Mouse (Mus musculus): Measurements from ENCODE around the gene Ripply3.
"Not testable (repeated sequence)": the region's sequence is repeated elsewhere in the genome, so short reads cannot be mapped to it uniquely, and the experiment has no call there.

Ripply3 gene

GRCm38 (mm10) chr16:94314626-94315025 is 13.6 kb upstream of the Ripply3 start:
- no peak for DNase-seq (ENCODE audit: low read depth)

DNA sequence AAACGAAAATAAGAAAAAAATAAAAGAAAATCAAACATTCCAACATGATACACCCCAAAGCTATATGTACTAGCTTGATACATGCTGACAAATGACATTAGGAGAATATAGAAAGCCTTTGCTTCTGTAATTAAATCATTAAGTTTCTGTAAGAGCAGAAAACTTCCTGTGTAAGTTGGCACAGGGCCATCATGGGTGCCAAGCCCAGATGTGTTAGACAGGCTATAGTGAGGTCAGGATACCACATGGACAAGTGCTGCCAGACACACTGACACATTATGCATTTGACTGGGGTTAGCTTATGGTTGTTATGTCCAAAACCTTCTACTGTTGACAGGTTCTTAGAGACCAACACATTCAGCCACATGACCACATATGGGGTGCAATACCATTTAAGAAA is 13.0 kb upstream of the Ripply3 start:
- peak; percentile 53 for DNase-seq (ENCODE audit: low read depth)

GRCm38 (mm10) chr16:94317752-94318151 is 10.5 kb upstream of the Ripply3 start:
- no peak for DNase-seq (ENCODE audit: low read depth)

GRCm38 (mm10) chr16:94320223-94320622 is 8.0 kb upstream of the Ripply3 start:
- DNase-seq (ENCODE audit: low read depth), result no peak

GRCm38 (mm10) chr16:94323681-94324080 is 4.5 kb upstream of the Ripply3 start:
- DNase-seq (ENCODE audit: low read depth), result no peak

- no peak for DNase-seq (ENCODE audit: low read depth)
Measured at GRCm38 (mm10) chr16:94326008-94326407, 2.2 kb upstream of the Ripply3 start.

- DNase-seq (ENCODE audit: low read depth), result no peak
Measured at GRCm38 (mm10) chr16:94328881-94329867, 954 bp downstream of the Ripply3 start.

- no peak for DNase-seq (ENCODE audit: low read depth)
Measured at GRCm38 (mm10) chr16:94330429-94330828, 2.2 kb downstream of the Ripply3 start.

GRCm38 (mm10) chr16:94331233-94331885 is 3.1 kb downstream of the Ripply3 start:
- DNase-seq (ENCODE audit: low read depth), result no peak

- DNase-seq (ENCODE audit: low read depth), result peak; percentile 77
Measured at GRCm38 (mm10) chr16:94331886-94332252, 3.6 kb downstream of the Ripply3 start.

DNA sequence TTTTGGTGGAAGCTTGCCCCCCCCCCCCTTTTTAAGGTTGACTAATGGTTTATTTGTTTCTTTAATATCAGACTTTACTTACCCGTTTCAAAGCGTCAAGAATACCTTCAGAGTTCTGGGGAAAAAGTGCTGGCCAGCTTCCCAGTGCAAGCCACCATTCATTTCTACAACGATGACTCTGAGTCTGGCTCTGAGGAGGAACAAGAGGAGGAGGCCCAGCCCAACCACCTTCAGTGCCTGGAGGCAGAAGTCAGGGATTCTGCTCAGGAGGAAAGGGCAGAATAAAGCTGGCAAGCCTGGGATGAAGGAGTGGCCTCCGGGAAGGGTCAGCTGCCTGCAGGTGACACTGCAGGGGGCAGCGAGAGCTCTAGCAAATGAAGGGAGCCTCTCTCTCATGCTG is 7.4 kb downstream of the Ripply3 start:
- DNase-seq (ENCODE audit: low read depth), result no peak

DNA sequence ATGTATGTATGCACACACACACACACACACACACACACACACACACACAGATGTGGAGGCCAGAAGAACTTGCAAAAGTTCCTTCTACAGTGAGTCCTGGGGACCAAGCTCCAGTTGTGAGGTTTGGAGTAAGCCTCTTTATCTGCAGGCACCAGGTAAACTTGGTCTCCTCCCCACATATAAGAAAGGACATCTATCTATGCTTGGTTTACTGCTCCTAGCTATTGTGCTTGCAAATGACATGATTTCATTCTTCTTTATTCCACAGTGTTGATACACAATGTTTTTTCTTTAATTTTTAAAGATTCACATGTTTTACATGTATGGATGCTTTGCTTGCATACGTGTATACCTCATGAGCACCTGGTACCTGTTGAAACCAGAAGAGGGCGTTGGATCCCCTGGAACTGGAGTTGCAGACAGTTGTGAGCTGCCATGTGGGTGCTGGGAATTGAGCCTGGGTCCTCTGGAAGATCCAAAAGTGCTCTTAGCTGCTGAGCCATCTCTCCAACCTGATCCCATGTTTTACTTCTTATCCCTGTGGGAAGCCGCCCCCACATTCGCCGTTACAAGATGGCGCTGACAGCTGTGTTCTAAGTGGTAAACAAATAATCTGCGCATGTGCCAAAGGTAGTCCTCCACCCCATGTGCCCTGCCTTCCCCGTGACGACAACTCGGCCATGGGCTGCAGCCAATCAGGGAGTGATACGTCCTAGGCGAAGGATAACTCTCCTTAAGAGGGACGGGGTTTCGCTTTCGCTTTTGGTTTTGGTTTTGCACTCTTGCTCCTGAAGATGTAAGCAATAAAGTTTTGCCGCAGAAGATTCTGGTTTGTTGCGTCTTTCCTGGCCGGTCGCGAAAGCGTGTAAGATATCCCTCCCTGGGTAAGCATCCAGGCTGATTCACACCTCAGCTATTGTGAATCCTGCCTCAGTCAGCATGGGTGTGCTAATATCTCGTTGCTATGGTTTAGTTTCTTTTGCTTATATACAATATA is 11.2 kb downstream of the Ripply3 start:
- not testable (repeated sequence) for DNase-seq (ENCODE audit: low read depth)

GRCm38 (mm10) chr16:94345733-94346132 is 17.5 kb downstream of the Ripply3 start:
- DNase-seq (ENCODE audit: low read depth), result no peak

DNA sequence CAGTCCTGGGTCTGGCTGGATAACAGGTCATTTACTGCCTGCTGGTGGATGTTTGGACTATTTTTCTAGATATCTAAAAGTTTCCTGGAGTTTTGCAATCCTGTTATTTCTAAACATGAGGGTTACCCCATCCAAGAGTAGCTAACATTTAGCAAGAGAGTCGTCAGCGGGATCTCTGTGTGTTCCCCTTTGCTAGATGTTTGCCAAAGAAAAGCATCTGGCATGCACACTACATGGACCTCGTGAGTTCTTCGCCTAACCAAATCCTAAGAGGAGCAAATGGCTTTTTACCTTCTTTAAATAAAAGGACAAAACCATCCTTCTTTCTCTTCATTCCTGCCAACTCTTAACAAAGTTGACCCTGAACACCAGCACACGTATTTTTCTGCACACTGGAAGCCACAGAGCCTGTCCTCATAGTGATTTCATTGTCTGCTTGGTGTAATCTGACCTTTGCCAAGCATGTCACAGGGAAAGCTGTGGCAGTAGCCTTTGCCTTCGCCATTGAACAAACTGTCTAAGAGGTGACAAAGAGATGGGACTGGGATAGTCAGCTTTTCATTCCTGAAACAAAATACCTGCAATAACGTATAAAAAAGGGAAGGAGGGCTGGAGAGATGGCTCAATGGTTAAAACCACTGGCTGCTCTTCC is 19.0 kb downstream of the Ripply3 start:
- peak; percentile 32 for DNase-seq (ENCODE audit: low read depth)

DNA sequence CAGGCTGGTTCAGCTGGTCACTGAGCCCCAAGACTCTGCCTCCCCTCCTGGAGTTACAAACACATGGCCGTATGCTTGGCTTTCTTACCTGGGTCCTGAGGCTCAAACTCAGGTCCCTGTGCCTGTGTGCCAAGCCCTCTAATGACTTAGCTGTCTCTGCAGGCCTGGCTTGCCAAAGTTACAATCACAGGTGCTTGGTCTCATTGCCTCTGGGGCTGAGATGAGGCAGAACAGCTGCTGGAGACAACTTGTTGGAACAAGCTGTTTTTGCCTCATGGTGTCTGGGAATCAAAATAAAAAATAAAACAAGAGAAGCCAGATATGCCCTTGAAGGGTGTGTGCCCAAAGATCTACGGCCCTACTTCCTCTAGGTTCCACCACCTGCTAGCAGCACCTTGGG is 20.6 kb downstream of the Ripply3 start:
- DNase-seq (ENCODE audit: low read depth), result no peak

DNA sequence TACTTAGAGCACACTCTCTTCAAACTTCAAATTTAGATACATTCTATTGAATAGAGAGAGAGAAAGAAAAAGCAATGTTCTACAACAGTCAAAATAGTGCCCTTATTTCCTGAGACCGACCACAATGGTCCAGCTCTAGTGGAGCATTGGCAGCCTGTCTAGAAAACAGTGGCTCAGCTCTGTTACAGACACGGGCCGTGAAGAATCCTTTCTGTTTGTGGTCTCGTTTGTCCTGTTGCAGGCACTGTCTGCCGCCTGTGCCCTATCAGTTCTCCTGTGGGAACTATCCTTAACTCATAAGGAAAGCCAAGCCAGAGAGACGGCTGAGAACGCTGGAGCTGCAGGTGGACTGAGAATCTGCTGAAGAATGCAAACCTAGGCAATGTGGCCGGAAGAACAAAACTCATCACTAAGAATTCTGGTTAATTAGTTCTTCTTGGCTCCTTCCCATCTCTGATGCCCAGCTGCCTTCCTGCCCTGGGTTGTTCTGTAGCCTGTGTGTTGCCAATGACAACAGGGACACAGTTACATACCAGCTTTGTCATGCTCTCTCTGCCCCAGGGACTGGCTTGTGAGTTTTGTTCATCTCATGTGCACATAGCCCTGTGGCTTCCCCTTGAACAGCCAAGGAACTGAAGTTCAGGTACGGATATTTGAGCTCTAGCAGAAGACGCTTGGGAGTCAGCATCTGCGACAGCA is 21.5 kb downstream of the Ripply3 start:
- DNase-seq (ENCODE audit: low read depth), result peak; percentile 32

DNA sequence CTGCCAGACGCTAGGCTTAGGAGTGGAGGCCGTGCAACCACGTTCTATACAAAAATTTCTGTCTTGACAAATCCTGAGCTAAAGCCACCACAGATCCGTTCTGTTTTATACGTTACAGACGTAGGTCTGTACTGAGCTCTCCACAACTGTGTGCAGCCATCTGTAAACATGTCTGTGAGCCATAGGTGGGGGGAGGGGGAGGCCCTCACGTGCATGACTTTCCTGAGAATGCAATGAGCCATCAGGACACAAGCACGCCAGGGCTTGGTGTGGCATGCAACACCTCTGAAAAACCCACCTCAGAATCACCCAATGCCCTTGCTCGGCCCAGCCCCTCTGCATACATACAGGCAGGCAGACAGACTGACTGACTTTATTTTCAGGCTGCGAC is 22.1 kb downstream of the Ripply3 start:
- DNase-seq (ENCODE audit: low read depth), result no peak

GRCm38 (mm10) chr16:94354450-94354849 is 26.2 kb downstream of the Ripply3 start:
- no peak for DNase-seq (ENCODE audit: low read depth)

DNA sequence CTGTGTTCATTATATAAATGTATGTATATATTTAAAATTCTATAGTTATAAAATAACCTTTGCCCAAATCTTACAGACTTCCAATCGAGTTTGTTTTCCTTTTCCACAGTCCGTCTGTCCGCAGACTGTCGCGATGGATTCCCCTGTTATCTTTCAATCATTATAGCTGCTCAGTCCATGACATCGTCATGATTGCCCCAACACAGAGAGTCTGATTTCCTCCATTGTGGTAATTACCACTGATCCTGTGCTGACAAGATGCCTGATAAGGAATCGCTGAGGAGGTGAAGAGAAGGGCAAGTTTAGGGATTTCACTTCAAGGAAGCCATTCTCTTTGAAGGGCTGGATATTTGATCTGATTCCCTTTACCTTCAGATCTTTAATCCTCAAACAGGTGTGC is 27.8 kb downstream of the Ripply3 start:
- peak; percentile 79 for DNase-seq (ENCODE audit: low read depth)

GRCm38 (mm10) chr16:94356776-94357494 is 28.7 kb downstream of the Ripply3 start:
- DNase-seq (ENCODE audit: low read depth), result no peak
